Mouse (Mus musculus) liver, adult 2 months (tissue): Measurements from ENCODE around the gene Bcl2l12.

ENCODE experiments used
- CTCF ChIP-seq: fragments of 200-500 bp; IDR thresholded peaks from 2 replicates; pipeline ENCODE4 v1.5.1; 2011; ENCODE audit warnings: low read depth, low read length, control low read depth
- POLR2A ChIP-seq: fragments of 200-500 bp; IDR thresholded peaks from 2 replicates; pipeline ENCODE4 v1.6.1; 2011; ENCODE audit warnings: low read length, control low read depth; ENCODE audit not compliant: insufficient read depth; ENCODE audit errors: extremely low read depth

DNA sequence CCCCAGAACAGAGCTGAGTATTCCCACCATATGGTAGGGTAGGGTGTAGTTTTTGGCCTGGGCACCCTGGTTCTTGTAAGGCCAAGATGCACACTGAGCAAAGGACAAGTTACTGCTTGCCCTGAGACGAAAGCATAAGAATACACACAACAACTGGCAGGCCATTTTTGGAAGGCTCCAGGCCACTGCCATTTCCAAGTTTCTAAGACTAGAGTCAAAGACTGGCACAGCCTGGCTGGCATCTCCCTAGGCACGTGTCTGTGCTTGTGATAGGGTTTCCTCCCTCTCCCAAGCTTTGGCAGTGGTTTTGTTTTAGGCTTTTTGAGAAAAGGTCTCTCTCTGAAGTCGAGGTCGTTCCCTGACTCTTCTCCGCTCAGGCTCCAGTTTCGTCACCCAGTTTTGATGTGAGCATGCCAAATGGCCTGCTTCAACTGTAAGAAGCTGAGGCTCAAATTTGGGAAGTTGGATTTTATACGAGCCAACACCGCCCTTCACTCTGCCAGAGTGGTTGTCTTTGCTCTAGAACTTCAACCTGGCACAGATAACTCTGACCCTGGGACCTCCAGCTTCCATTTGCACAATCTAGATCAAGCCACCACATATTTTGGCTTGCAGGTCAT lies 27.2 kb upstream of the Bcl2l12 start:
- no peak for TF ChIP-seq CTCF
- no peak for TF ChIP-seq POLR2A
